Mouse (Mus musculus): ENCODE data around the gene Slc35f1.

GRCm38 (mm10) chr10:52718199-52718917, 28.0 kb downstream of the Slc35f1 start:
- no peak for TF ChIP-seq CTCF (IDR thresholded peaks at IDR 0.05; ENCODE audit: borderline replicate concordance, extremely low read depth, insufficient read depth, insufficient read length)
- no peak for TF ChIP-seq POLR2A (IDR thresholded peaks at IDR 0.05; ENCODE audit: borderline replicate concordance, extremely low read depth, insufficient read depth, insufficient read length, poor library complexity, severe bottlenecking)
